Mouse (Mus musculus): ENCODE measurements around the gene Cbwd1. TPM values are rescaled to one million over a fixed set of nuclear protein-coding genes. Genes with fewer than 3 reads are reported as not detected.

Cbwd1 gene
- total RNA-seq, 2 experiments from 2014 or later: 12.4 to 16.2 TPM

GRCm38 (mm10) chr19:24993526-24993925 lies 32.1 kb upstream of the Cbwd1 start:
- intact Hi-C loops (cut with DNase I): no loop called here
- Histone ChIP-seq H3K4me3 (no peak overlapping the region), H3K27ac (no peak overlapping the region)
- DNase-seq (ENCODE audit: extremely low spot score in 1 of 2, low spot score in 2 of 2): no peak
- TF ChIP-seq CTCF (IDR thresholded peaks at IDR 0.05): no peak

GRCm38 (mm10) chr19:24990138-24990822 lies 28.9 kb upstream of the Cbwd1 start:
- DNase-seq (ENCODE audit: extremely low spot score in 1 of 2, low spot score in 2 of 2): no peak

DNA sequence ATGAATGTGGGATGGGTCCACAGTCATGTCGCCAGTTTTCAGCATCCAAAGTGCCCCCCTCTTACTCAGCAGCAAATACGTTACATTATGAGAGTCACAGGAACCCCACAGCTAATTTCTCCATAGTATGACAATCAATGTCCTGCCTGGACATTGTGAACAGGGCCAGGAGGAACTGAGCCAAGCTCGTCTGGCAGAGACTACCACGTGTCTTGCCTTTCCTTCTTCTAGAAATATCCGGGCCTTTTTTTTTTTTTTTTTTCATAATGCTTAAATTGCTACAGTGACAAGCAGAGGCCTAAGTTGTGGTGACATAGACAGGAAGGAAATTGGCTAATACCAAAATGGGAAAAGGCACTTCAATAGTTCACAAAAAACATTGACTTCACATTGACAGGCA lies 27.4 kb upstream of the Cbwd1 start:
- DNase-seq (ENCODE audit: extremely low spot score in 1 of 2, low spot score in 2 of 2): no peak
- TF ChIP-seq CTCF (IDR thresholded peaks at IDR 0.05): no peak
- Histone ChIP-seq H3K4me3 (no peak overlapping the region), H3K27ac (no peak overlapping the region)
- intact Hi-C loops (cut with DNase I): no loop called here

More at GRCm38 (mm10) chr19:24990138-24990822, 28.9 kb upstream of the Cbwd1 start:
- no peak overlapping the region for H3K27ac ChIP-seq
- intact Hi-C loops (cut with DNase I): no loop called here
- no peak for TF ChIP-seq CTCF (IDR thresholded peaks at IDR 0.05)
- no peak overlapping the region for H3K4me3 ChIP-seq

- Histone ChIP-seq H3K4me3 (no peak overlapping the region), H3K27ac (no peak overlapping the region)
- no peak for DNase-seq (ENCODE audit: extremely low spot score in 1 of 2, low spot score in 2 of 2)
- TF ChIP-seq CTCF (IDR thresholded peaks at IDR 0.05): no peak
- intact Hi-C loops (cut with DNase I): no loop called here
Observed at GRCm38 (mm10) chr19:24987355-24987754, 25.9 kb upstream of the Cbwd1 start.

DNA sequence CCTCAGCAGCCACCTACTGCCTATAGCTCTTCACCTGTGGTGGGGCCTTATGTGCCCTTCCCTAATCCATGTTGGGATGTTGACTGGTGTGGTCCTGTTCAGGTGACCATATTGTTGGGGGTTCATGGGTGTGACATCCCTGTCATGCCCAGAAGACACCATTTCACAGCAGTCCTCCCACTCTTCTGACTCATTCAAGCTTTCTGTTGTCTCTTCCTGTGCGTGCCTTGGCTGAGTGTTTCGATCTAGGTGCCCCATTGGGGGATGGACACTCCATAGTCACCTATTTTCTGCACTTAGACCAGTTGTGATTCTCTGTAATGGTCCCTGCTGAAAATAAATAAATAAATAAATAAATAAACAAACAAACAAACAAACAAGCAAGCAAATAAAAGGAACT lies 23.6 kb upstream of the Cbwd1 start:
- no peak for DNase-seq (ENCODE audit: extremely low spot score in 1 of 2, low spot score in 2 of 2)
- no peak overlapping the region for H3K27ac ChIP-seq
- intact Hi-C loops (cut with DNase I): no loop called here
- no peak overlapping the region for H3K4me3 ChIP-seq
- TF ChIP-seq CTCF (IDR thresholded peaks at IDR 0.05): no peak

- intact Hi-C loops (cut with DNase I): no loop called here
- H3K4me3 ChIP-seq: no peak overlapping the region
- no peak overlapping the region for H3K27ac ChIP-seq
- no peak for TF ChIP-seq CTCF (IDR thresholded peaks at IDR 0.05)
- no peak for DNase-seq (ENCODE audit: extremely low spot score in 1 of 2, low spot score in 2 of 2)
Observed at GRCm38 (mm10) chr19:24983857-24984498, 22.6 kb upstream of the Cbwd1 start.

DNA sequence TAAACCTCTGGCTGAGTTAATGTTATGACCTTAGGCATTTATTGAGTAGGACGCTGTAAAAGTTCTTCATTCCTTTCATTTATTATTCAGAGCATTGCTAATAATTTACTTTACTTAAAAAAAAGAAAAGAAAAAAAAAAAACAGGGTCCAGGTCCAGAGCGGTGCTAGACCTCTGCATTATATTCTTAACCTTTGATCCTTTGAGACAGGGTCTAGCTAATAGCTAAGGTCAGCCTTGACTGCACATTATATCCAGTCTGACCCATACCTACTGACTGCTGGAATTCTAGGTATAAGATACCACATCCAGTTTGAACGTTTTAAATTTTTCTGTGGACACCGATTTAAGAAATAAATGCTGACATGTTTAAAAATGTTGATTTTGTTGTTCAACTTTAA lies 21.6 kb upstream of the Cbwd1 start:
- intact Hi-C loops (cut with DNase I): no loop called here
- Histone ChIP-seq H3K4me3 (no peak overlapping the region), H3K27ac (no peak overlapping the region)
- no peak for TF ChIP-seq CTCF (IDR thresholded peaks at IDR 0.05)
- no peak for DNase-seq (ENCODE audit: extremely low spot score in 1 of 2, low spot score in 2 of 2)

GRCm38 (mm10) chr19:24981294-24981693 lies 19.9 kb upstream of the Cbwd1 start:
- peak; percentile 48 to 49 for DNase-seq (ENCODE audit: extremely low spot score in 1 of 2, low spot score in 2 of 2)
- no peak overlapping the region for H3K27ac ChIP-seq
- TF ChIP-seq CTCF (IDR thresholded peaks at IDR 0.05): no peak
- intact Hi-C loops (cut with DNase I): no loop called here
- no peak overlapping the region for H3K4me3 ChIP-seq

DNA sequence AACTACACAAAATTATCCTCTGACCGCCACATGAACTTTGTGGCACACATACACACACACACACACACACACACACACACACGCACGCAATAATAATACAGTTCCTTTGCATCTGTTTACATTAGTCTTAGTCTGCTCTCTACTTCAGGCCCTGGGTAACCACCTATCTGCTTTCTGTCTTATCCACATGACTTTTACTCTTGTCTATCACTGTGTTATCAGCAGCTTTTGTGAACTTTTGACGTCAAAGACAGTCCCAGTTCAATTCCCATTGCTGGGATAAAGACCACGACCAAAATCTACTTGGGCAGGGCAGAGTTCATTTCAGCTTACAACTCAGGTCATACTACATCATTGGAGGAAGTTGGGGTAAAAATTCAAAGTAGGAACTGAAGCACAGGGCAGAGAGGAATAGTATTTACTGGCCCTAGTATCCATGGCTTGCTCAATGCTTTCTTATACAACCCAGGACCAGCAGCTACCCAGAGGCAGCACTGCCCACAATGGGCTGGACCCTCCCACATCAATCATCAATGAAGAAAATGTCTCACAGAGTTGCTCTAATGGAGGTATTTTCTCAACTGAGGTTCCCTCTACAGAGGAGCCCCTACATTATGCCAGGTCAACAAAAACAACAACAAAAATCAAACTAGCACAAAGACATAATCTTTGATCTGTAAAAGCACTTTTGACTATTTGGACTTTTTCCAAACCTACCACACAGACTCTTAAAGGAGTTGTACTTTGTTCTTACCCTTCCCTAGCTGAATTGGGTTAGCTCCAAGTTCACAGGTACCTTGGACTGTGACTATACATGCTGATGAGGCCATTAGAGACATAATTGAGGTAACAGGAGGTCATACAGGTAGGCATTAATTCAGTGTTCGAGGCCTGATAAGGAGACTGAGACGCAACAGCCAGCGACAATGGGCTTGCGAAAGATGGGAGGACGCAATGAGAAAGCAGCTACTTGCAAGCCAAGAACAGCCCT lies 17.7 kb upstream of the Cbwd1 start:
- DNase-seq (ENCODE audit: extremely low spot score in 1 of 2, low spot score in 2 of 2): no peak
- no peak for TF ChIP-seq CTCF (IDR thresholded peaks at IDR 0.05)
- no peak overlapping the region for H3K27ac ChIP-seq
- intact Hi-C loops (cut with DNase I): no loop called here
- no peak overlapping the region for H3K4me3 ChIP-seq

DNA sequence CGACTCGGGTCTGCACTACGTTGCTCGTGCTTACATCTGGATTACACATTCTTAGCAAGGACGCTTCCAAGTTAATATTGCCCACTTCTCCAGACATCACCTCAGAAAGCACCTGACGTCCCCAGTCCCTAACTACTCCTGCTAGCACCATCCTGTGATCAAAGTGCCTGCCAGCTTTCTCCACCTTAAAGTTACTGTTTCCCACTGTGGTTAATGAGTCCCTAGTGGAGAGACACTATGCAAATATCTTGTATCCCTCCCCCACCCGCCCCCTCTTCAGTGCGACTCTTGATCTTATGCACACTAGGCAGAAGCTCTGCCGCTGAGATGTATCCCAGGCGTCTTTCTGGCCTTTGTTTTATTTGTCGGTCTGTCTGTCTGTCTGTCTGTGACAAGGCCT lies 16.6 kb upstream of the Cbwd1 start:
- no peak overlapping the region for H3K27ac ChIP-seq
- no peak for TF ChIP-seq CTCF (IDR thresholded peaks at IDR 0.05)
- no peak for DNase-seq (ENCODE audit: extremely low spot score in 1 of 2, low spot score in 2 of 2)
- intact Hi-C loops (cut with DNase I): no loop called here
- no peak overlapping the region for H3K4me3 ChIP-seq

GRCm38 (mm10) chr19:24972701-24973390 lies 11.4 kb upstream of the Cbwd1 start:
- no peak for TF ChIP-seq CTCF (IDR thresholded peaks at IDR 0.05)
- DNase-seq (ENCODE audit: extremely low spot score in 1 of 2, low spot score in 2 of 2): no peak
- Histone ChIP-seq H3K27ac (no peak overlapping the region), H3K4me3 (no peak overlapping the region)
- intact Hi-C loops (cut with DNase I): no loop called here

All from left cerebral cortex, adult 2 months (tissue).